Mouse (Mus musculus) intestine, embryonic 14.5 days (tissue): ENCODE measurements around the gene Tpr. TPM values are rescaled to one million over a fixed set of nuclear protein-coding genes. Genes with fewer than 3 reads are reported as not detected.

ENCODE experiments used
- ATAC-seq: fragments of 200-750 bp; cut with Nextera tagmentation; replicated peaks from 2 replicates; pipeline ENCODE4 v1.8.0; 2017; ENCODE audit warnings: low read depth, moderate number of reproducible peaks, moderate TSS enrichment, moderate library complexity; ENCODE audit not compliant: low FRiP score, low TSS enrichment
- DNase-seq: peaks from one replicate; pipeline ENCODE4 v3.0.0-alpha.2; 2018; ENCODE audit warnings: low spot score
- H3K27ac ChIP-seq: fragments of 300-500 bp; sonication (generic); 2 replicates; pipeline ENCODE4 v1.5.1; 2014; ENCODE audit warnings: low read depth, mild to moderate bottlenecking, control low read depth
- H3K27me3 ChIP-seq: fragments of 300-500 bp; sonication (generic); replicated peaks from 2 replicates; pipeline ENCODE4 v1.6.1; 2014; ENCODE audit warnings: low read length, control low read depth; ENCODE audit not compliant: control insufficient read depth, insufficient read depth
- H3K36me3 ChIP-seq: fragments of 300-500 bp; sonication (generic); 2 replicates; pipeline ENCODE4 v1.6.1; 2014; ENCODE audit warnings: low read length, control low read depth; ENCODE audit not compliant: control insufficient read depth, insufficient read depth
- H3K4me1 ChIP-seq: fragments of 300-500 bp; sonication (generic); replicated peaks from 2 replicates; pipeline ENCODE4 v1.6.1; 2014; ENCODE audit warnings: low read length, control low read depth, mixed read lengths; ENCODE audit not compliant: control insufficient read depth, insufficient read depth
- H3K4me2 ChIP-seq: fragments of 300-500 bp; sonication (generic); 2 replicates; pipeline ENCODE4 v1.6.1; 2014; ENCODE audit warnings: low read length
- H3K4me3 ChIP-seq: fragments of 300-500 bp; sonication (generic); 2 replicates; pipeline ENCODE4 v1.5.1; 2014; ENCODE audit warnings: low read depth, low read length, control low read depth, mixed read lengths
- H3K9ac ChIP-seq: fragments of 300-500 bp; sonication (generic); 2 replicates; pipeline ENCODE4 v1.6.1; 2014; ENCODE audit warnings: mild to moderate bottlenecking, low read length
- H3K9me3 ChIP-seq: fragments of 300-500 bp; sonication (generic); 2 replicates; pipeline ENCODE4 v1.6.1; 2016; ENCODE audit warnings: low read length, control low read depth; ENCODE audit not compliant: control insufficient read depth
- WGBS: fragments of 180-500 bp; shearing (Covaris S2); extraction: QIAGEN DNeasy Blood & Tissue Kit; methylation state at CpG from one replicate; pipeline ENCODE4 v1.1.7; 2014; 5-methylcytosine and 5-hydroxymethylcytosine counted together
- polyA plus RNA-seq: library from polyadenylated mRNA; unstranded; fragments of >200 nt; fragmentation: Nextera tagmentation; extraction: Ambion mirVana; gene quantifications from 2 replicates; pipeline ENCODE4 v1.2.1, GENCODE M21; 2014

Gene Tpr
- polyA plus RNA-seq, 1 experiment from 2014 or later: 166 TPM

- H3K27ac ChIP-seq: no peak within 1 kb of the TSS
- H3K4me3 ChIP-seq: no peak within 1 kb of the TSS
- no peak within 1 kb of the TSS for H3K9ac ChIP-seq
- H3K36me3 ChIP-seq: no peaks in the 10 kb centered on the region
- H3K4me1 ChIP-seq: no peaks in the 10 kb centered on the region
- 87% methylated on average over 3 of the region's 3 CpGs for WGBS
- no peak for ATAC-seq
- no peaks in the 10 kb centered on the region for H3K9me3 ChIP-seq
- no peaks in the 10 kb centered on the region for H3K27me3 ChIP-seq
- H3K4me2 ChIP-seq: no peak within 1 kb of the TSS
- DNase-seq: no peak
Measured at GRCm38 (mm10) chr1:150466132-150466531, 73.5 kb downstream of the Tpr start, which contains the start of gene Prg4. TSS of gene Prg4 (minus strand) at chr1:150466165.

- H3K9ac ChIP-seq: no peak overlapping the region
- ATAC-seq: no peak
- no peaks in the 10 kb centered on the region for H3K27me3 ChIP-seq
- no peaks in the 10 kb centered on the region for H3K4me1 ChIP-seq
- no peak overlapping the region for H3K4me2 ChIP-seq
- H3K27ac ChIP-seq: no peak overlapping the region
- no peak for DNase-seq
- 88% methylated on average over 3 of the region's 3 CpGs for WGBS
- no peak overlapping the region for H3K4me3 ChIP-seq
- H3K36me3 ChIP-seq: no peaks in the 10 kb centered on the region
- no peaks in the 10 kb centered on the region for H3K9me3 ChIP-seq
Measured at GRCm38 (mm10) chr1:150469992-150470391, 77.4 kb downstream of the Tpr start.

GRCm38 (mm10) chr1:150472525-150472924, 79.9 kb downstream of the Tpr start:
- H3K27me3 ChIP-seq: no peaks in the 10 kb centered on the region
- H3K9ac ChIP-seq: no peak overlapping the region
- no peaks in the 10 kb centered on the region for H3K9me3 ChIP-seq
- no peak overlapping the region for H3K27ac ChIP-seq
- no peak for ATAC-seq
- no peaks in the 10 kb centered on the region for H3K36me3 ChIP-seq
- H3K4me3 ChIP-seq: no peak overlapping the region
- 78% methylated on average over 7 of the region's 7 CpGs for WGBS
- no peak for DNase-seq
- no peak overlapping the region for H3K4me2 ChIP-seq
- no peaks in the 10 kb centered on the region for H3K4me1 ChIP-seq

GRCm38 (mm10) chr1:150480674-150481073, 88.0 kb downstream of the Tpr start:
- Histone ChIP-seq H3K27ac (no peak overlapping the region), H3K9me3 (no peaks in the 10 kb centered on the region), H3K27me3 (no peaks in the 10 kb centered on the region), H3K36me3 (no peaks in the 10 kb centered on the region), H3K4me3 (no peak overlapping the region), H3K4me1 (no peaks in the 10 kb centered on the region), H3K4me2 (no peak overlapping the region), H3K9ac (no peak overlapping the region)
- no peak for DNase-seq
- ATAC-seq: no peak
- 86% methylated on average over 5 of the region's 5 CpGs for WGBS

GRCm38 (mm10) chr1:150489148-150489547, 96.5 kb downstream of the Tpr start:
- Histone ChIP-seq H3K4me3 (no peak overlapping the region), H3K4me1 (no peaks in the 10 kb centered on the region), H3K4me2 (no peak overlapping the region), H3K9ac (no peak overlapping the region), H3K27me3 (no peaks in the 10 kb centered on the region), H3K36me3 (no peaks in the 10 kb centered on the region), H3K27ac (no peak overlapping the region), H3K9me3 (no peaks in the 10 kb centered on the region)
- DNase-seq: no peak
- 94% methylated on average over 2 of the region's 2 CpGs for WGBS
- ATAC-seq: no peak

- Histone ChIP-seq H3K4me1 (no peaks in the 10 kb centered on the region), H3K4me3 (no peak overlapping the region), H3K36me3 (no peaks in the 10 kb centered on the region), H3K4me2 (no peak overlapping the region), H3K27me3 (no peaks in the 10 kb centered on the region), H3K27ac (no peak overlapping the region), H3K9me3 (no peaks in the 10 kb centered on the region), H3K9ac (no peak overlapping the region)
- WGBS: 77% methylated on average over 6 of the region's 6 CpGs
- DNase-seq (no peak), ATAC-seq (no peak)
Measured at GRCm38 (mm10) chr1:150496626-150497302, 104.1 kb downstream of the Tpr start.

- DNase-seq (no peak), ATAC-seq (no peak)
- H3K9me3 ChIP-seq: no peaks in the 10 kb centered on the region
- H3K27ac ChIP-seq: no peak overlapping the region
- H3K9ac ChIP-seq: no peak overlapping the region
- no peak overlapping the region for H3K4me3 ChIP-seq
- H3K27me3 ChIP-seq: no peaks in the 10 kb centered on the region
- no peak overlapping the region for H3K4me2 ChIP-seq
- H3K36me3 ChIP-seq: no peaks in the 10 kb centered on the region
- WGBS: 73% methylated on average over 2 of the region's 2 CpGs
- H3K4me1 ChIP-seq: no peaks in the 10 kb centered on the region
Measured at GRCm38 (mm10) chr1:150497690-150498089, 105.1 kb downstream of the Tpr start.

GRCm38 (mm10) chr1:150498177-150498576, 105.5 kb downstream of the Tpr start:
- ATAC-seq: no peak
- no peak overlapping the region for H3K27ac ChIP-seq
- H3K4me2 ChIP-seq: no peak overlapping the region
- 86% methylated on average over 2 of the region's 2 CpGs for WGBS
- no peak for DNase-seq
- H3K4me3 ChIP-seq: no peak overlapping the region
- H3K27me3 ChIP-seq: no peaks in the 10 kb centered on the region
- H3K9me3 ChIP-seq: no peaks in the 10 kb centered on the region
- no peak overlapping the region for H3K9ac ChIP-seq
- H3K4me1 ChIP-seq: no peaks in the 10 kb centered on the region
- no peaks in the 10 kb centered on the region for H3K36me3 ChIP-seq
